Mouse (Mus musculus) layer of hippocampus, postnatal 14 days (tissue): Measurements from ENCODE around the gene Sept10. TPM values are rescaled to one million over a fixed set of nuclear protein-coding genes. Genes with fewer than 3 reads are reported as not detected.

Experiments
- DNase-seq, 2 experiments: peaks; one replicate each; pipeline ENCODE4 v3.0.0; 2021 to 2022; ENCODE audit warnings: low spot score in 2 of 2, mixed read lengths in 1 of 2
- total RNA-seq, 2 experiments: library from RNA; stranded (reverse); gene quantifications; 2 replicates each; pipeline ENCODE4 v1.2.3; 2021

Sept10 gene
- total RNA-seq, 2 experiments from 2014 or later, result 9.7 to 12.6 TPM

GRCm38 (mm10) chr10:59229205-59229820 lies 7.7 kb upstream of the Sept10 start:
- DNase-seq, result no peak

- DNase-seq, result no peak
These were observed 3.5 kb upstream of the Sept10 start for GRCm38 (mm10) chr10:59225137-59225536.

GRCm38 (mm10) chr10:59223890-59224289 lies 2.2 kb upstream of the Sept10 start:
- DNase-seq, result no peak

GRCm38 (mm10) chr10:59223301-59223700 lies 1.7 kb upstream of the Sept10 start:
- no peak for DNase-seq

GRCm38 (mm10) chr10:59222271-59223101 lies 839 bp upstream of the Sept10 start:
- peak; percentile 22 to 24 for DNase-seq

GRCm38 (mm10) chr10:59220824-59221472 lies 699 bp downstream of the Sept10 start:
- DNase-seq, result peak in 1 of 2 experiments; percentile 6

- no peak for DNase-seq
These were observed 21.6 kb downstream of the Sept10 start for GRCm38 (mm10) chr10:59200011-59200410.

GRCm38 (mm10) chr10:59196763-59197162 lies 24.9 kb downstream of the Sept10 start:
- DNase-seq, result no peak

GRCm38 (mm10) chr10:59194891-59195290 lies 26.8 kb downstream of the Sept10 start:
- DNase-seq, result no peak

- no peak for DNase-seq
These were observed 39.3 kb downstream of the Sept10 start for GRCm38 (mm10) chr10:59182306-59182705.

- no peak for DNase-seq
These were observed 42.0 kb downstream of the Sept10 start for GRCm38 (mm10) chr10:59179620-59180019.

- no peak for DNase-seq
These were observed 49.1 kb downstream of the Sept10 start for GRCm38 (mm10) chr10:59172539-59172938.

- no peak for DNase-seq
These were observed 50.6 kb downstream of the Sept10 start for GRCm38 (mm10) chr10:59171042-59171441.

- DNase-seq, result peak; percentile 43 to 76
These were observed 55.3 kb downstream of the Sept10 start for GRCm38 (mm10) chr10:59166104-59166944.

- no peak for DNase-seq
These were observed 59.3 kb downstream of the Sept10 start for GRCm38 (mm10) chr10:59162185-59162897.

- DNase-seq, result no peak
These were observed 63.0 kb downstream of the Sept10 start for GRCm38 (mm10) chr10:59158627-59159026.

GRCm38 (mm10) chr10:59152544-59153081 lies 69.0 kb downstream of the Sept10 start:
- no peak for DNase-seq

GRCm38 (mm10) chr10:59150938-59151657 lies 70.5 kb downstream of the Sept10 start:
- DNase-seq, result no peak

GRCm38 (mm10) chr10:59149956-59150383 lies 71.7 kb downstream of the Sept10 start:
- DNase-seq, result peak; percentile 45 to 77
